Mouse (Mus musculus) CH12.LX (cell line): ENCODE results near the gene Pcdh9. TPM values are rescaled to one million over a fixed set of nuclear protein-coding genes. Genes with fewer than 3 reads are reported as not detected.

Source experiments
- DNase-seq: peaks from one replicate; pipeline ENCODE4 v3.0.0-alpha.2; 2013; ENCODE audit errors: extremely low read depth
- H3K27ac ChIP-seq: 2 replicates; pipeline ENCODE4 v1.5.1; 2012; ENCODE audit warnings: low read depth, mild to moderate bottlenecking, control low read depth, moderate library complexity; ENCODE audit not compliant: insufficient read depth
- H3K27me3 ChIP-seq: replicated peaks from 2 replicates; pipeline ENCODE3; 2012; ENCODE audit warnings: inconsistent platforms
- H3K36me3 ChIP-seq, 2 experiments: replicated peaks in 1 of 2; 2 replicates each; pipeline versions ENCODE3 to v1.6.1; 2012; ENCODE audit warnings: inconsistent platforms in 1 of 2, low read length in 1 of 2, mild to moderate bottlenecking in 1 of 2, mixed read lengths in 1 of 2, moderate library complexity in 1 of 2; ENCODE audit not compliant: control insufficient read depth in 1 of 2, insufficient read depth in 1 of 2
- H3K4me1 ChIP-seq, 2 experiments: 2 replicates each; pipeline ENCODE4 v1.6.1; 2012; ENCODE audit warnings: inconsistent platforms in 1 of 2, moderate library complexity in 1 of 2; ENCODE audit not compliant: insufficient read depth in 2 of 2, control insufficient read depth in 1 of 2
- H3K4me2 ChIP-seq: 2 replicates; pipeline ENCODE4 v1.6.1; 2012; ENCODE audit warnings: low read depth, mild to moderate bottlenecking, control low read depth; ENCODE audit not compliant: poor library complexity, insufficient read depth, severe bottlenecking
- H3K4me3 ChIP-seq, 3 experiments: fragments of 150-350 bp in 1 of 3; sonication (generic) in 1 of 3; replicated peaks in 1 of 3; 2 replicates each; pipeline versions ENCODE3 to v1.5.1; 2011 to 2012; ENCODE audit warnings: low read depth in 2 of 3, low read length in 2 of 3, mild to moderate bottlenecking in 2 of 3, moderate library complexity in 2 of 3, control low read depth in 1 of 3, improper control_type of control experiment in 1 of 3, inconsistent platforms in 1 of 3, mixed read lengths in 1 of 3; ENCODE audit not compliant: poor library complexity in 1 of 3
- H3K79me2 ChIP-seq: replicated peaks from 2 replicates; pipeline ENCODE4 v1.6.1; 2012; ENCODE audit warnings: mild to moderate bottlenecking, moderate library complexity; ENCODE audit not compliant: control insufficient read depth, poor library complexity, insufficient read depth, severe bottlenecking; ENCODE audit errors: extremely low read depth
- H3K9ac ChIP-seq: 2 replicates; pipeline ENCODE4 v1.6.1; 2012; ENCODE audit warnings: low read depth, mild to moderate bottlenecking, control low read depth, moderate library complexity; ENCODE audit not compliant: insufficient read depth
- H3K9me3 ChIP-seq: replicated peaks from 2 replicates; pipeline ENCODE3; 2012; ENCODE audit warnings: low read length, inconsistent platforms, mixed read lengths
- BHLHE40 ChIP-seq: IDR thresholded peaks from 2 replicates; pipeline ENCODE4 v1.6.1; 2011; ENCODE audit warnings: mild to moderate bottlenecking, low read depth, low read length, improper control_type of control experiment
- CHD2 ChIP-seq: IDR thresholded peaks from 2 replicates; pipeline ENCODE4 v1.6.1; 2011; ENCODE audit warnings: low read length, improper control_type of control experiment
- ELF1 ChIP-seq: IDR thresholded peaks from 2 replicates; pipeline ENCODE4 v1.6.1; 2014; ENCODE audit warnings: low read depth, mild to moderate bottlenecking, inconsistent platforms, low read length, improper control_type of control experiment
- ETS1 ChIP-seq: conservative IDR thresholded peaks from 2 replicates; pipeline ENCODE4 v1.6.1; 2012; ENCODE audit warnings: low read depth, mild to moderate bottlenecking, inconsistent platforms, low read length, improper control_type of control experiment, moderate library complexity
- GABPA ChIP-seq: IDR thresholded peaks from 2 replicates; pipeline ENCODE4 v1.6.1; 2012; ENCODE audit warnings: low read depth, low read length, improper control_type of control experiment, inconsistent platforms; ENCODE audit not compliant: insufficient replicate concordance
- HCFC1 ChIP-seq: IDR thresholded peaks from 2 replicates; pipeline ENCODE4 v1.6.1; 2012; ENCODE audit warnings: low read depth, mild to moderate bottlenecking, inconsistent platforms, low read length, improper control_type of control experiment
- IRF4 ChIP-seq: IDR thresholded peaks from 2 replicates; pipeline ENCODE4 v1.6.1; 2014; ENCODE audit warnings: low read depth, mild to moderate bottlenecking, inconsistent platforms, low read length, improper control_type of control experiment
- JUND ChIP-seq: conservative IDR thresholded peaks from 2 replicates; pipeline ENCODE4 v1.6.1; 2011; ENCODE audit warnings: low read depth, low read length, improper control_type of control experiment
- KAT2A ChIP-seq: IDR thresholded peaks from 2 replicates; pipeline ENCODE4 v1.6.1; 2012; ENCODE audit warnings: low read length, improper control_type of control experiment, inconsistent platforms; ENCODE audit not compliant: insufficient replicate concordance
- MAFK ChIP-seq: IDR thresholded peaks from 2 replicates; pipeline ENCODE4 v1.6.1; 2011; ENCODE audit warnings: low read length, improper control_type of control experiment; ENCODE audit not compliant: insufficient replicate concordance
- MEF2A ChIP-seq: IDR thresholded peaks from 2 replicates; pipeline ENCODE4 v1.6.1; 2014; ENCODE audit warnings: low read depth, mild to moderate bottlenecking, inconsistent platforms, low read length, improper control_type of control experiment, borderline replicate concordance
- MXI1 ChIP-seq: IDR thresholded peaks from 2 replicates; pipeline ENCODE4 v1.6.1; 2011; ENCODE audit warnings: mild to moderate bottlenecking, low read depth, low read length, improper control_type of control experiment
- MYC ChIP-seq: IDR thresholded peaks from 2 replicates; pipeline ENCODE4 v1.6.1; 2011; ENCODE audit warnings: low read depth, mild to moderate bottlenecking, improper control_type of control experiment, low read length
- NELFE ChIP-seq: IDR thresholded peaks from 2 replicates; pipeline ENCODE4 v1.6.1; 2011; ENCODE audit warnings: low read depth, low read length, improper control_type of control experiment
- PAX5 ChIP-seq: IDR thresholded peaks from 2 replicates; pipeline ENCODE4 v1.6.1; 2012; ENCODE audit warnings: low read length, inconsistent platforms, mixed read lengths
- POLR2A ChIP-seq: IDR thresholded peaks from 2 replicates; pipeline ENCODE4 v1.6.1; 2011; ENCODE audit warnings: low read depth, mild to moderate bottlenecking, improper control_type of control experiment, low read length
- RAD21 ChIP-seq: IDR thresholded peaks from 2 replicates; pipeline ENCODE4 v1.6.1; 2011; ENCODE audit warnings: low read depth, mild to moderate bottlenecking, low read length, improper control_type of control experiment, moderate library complexity
- RCOR1 ChIP-seq: conservative IDR thresholded peaks from 2 replicates; pipeline ENCODE4 v1.6.1; 2012; ENCODE audit warnings: low read depth, mild to moderate bottlenecking, inconsistent platforms, low read length, improper control_type of control experiment
- SIN3A ChIP-seq: IDR thresholded peaks from 2 replicates; pipeline ENCODE4 v1.6.1; 2012; ENCODE audit warnings: low read length, improper control_type of control experiment, inconsistent platforms
- TBP ChIP-seq: conservative IDR thresholded peaks from 2 replicates; pipeline ENCODE4 v1.6.1; 2011; ENCODE audit warnings: low read depth, low read length, improper control_type of control experiment
- UBTF ChIP-seq: IDR thresholded peaks from 2 replicates; pipeline ENCODE4 v1.6.1; 2012; ENCODE audit warnings: low read depth, mild to moderate bottlenecking, inconsistent platforms, low read length, improper control_type of control experiment, moderate library complexity
- USF1 ChIP-seq: IDR thresholded peaks from 2 replicates; pipeline ENCODE4 v1.6.1; 2014; ENCODE audit warnings: low read depth, mild to moderate bottlenecking, inconsistent platforms, low read length, improper control_type of control experiment
- ZC3H11A ChIP-seq: IDR thresholded peaks from 2 replicates; pipeline ENCODE4 v1.6.1; 2012; ENCODE audit warnings: low read depth, mild to moderate bottlenecking, inconsistent platforms, low read length, improper control_type of control experiment
- ZKSCAN1 ChIP-seq: IDR thresholded peaks from 2 replicates; pipeline ENCODE4 v1.6.1; 2012; ENCODE audit warnings: low read depth, inconsistent platforms, low read length, improper control_type of control experiment, borderline replicate concordance
- ZMIZ1 ChIP-seq: IDR thresholded peaks from 2 replicates; pipeline ENCODE4 v1.6.1; 2012; ENCODE audit warnings: low read depth, mild to moderate bottlenecking, inconsistent platforms, low read length, improper control_type of control experiment
- ZNF384 ChIP-seq: IDR thresholded peaks from 2 replicates; pipeline ENCODE4 v1.6.1; 2012; ENCODE audit warnings: low read depth, low read length, improper control_type of control experiment, inconsistent platforms
- dilution Hi-C: fragments of 300-500 bp; cut with MboI; formaldehyde crosslinking; loops from 2 replicates; pipeline ENCODE4 v1.14.3; 2020; ENCODE audit warnings: low sequenced_read_pairs; ENCODE audit not compliant: extremely low pct_unique_long_range_greater_than_20kb, extremely low pct_ligation_motif_present
- in situ Hi-C: fragments of 300-500 bp; cut with MboI; formaldehyde crosslinking; loops from 3 replicates; pipeline ENCODE4 v1.14.3; 2019; ENCODE audit warnings: low sequenced_read_pairs, low pct_ligation_motif_present, low pct_unique_long_range_greater_than_20kb, mixed read lengths
- polyA plus RNA-seq: library from polyadenylated mRNA; unstranded; fragments of >175 nt; gene quantifications from 2 replicates; pipeline ENCODE4 v1.2.1, GENCODE M21; 2012; ENCODE audit warnings: low read depth; ENCODE audit not compliant: insufficient read length
- total RNA-seq, 2 experiments: library from RNA; depleted of rRNA; stranded (reverse); fragments of 300-350 nt in 1 of 2; fragments of >200 nt in 1 of 2; gene quantifications; 2 replicates each; pipeline ENCODE4 v1.2.3; 2012 to 2014

Pcdh9 gene
- total and polyA plus RNA-seq, 3 experiments: not detected

DNA sequence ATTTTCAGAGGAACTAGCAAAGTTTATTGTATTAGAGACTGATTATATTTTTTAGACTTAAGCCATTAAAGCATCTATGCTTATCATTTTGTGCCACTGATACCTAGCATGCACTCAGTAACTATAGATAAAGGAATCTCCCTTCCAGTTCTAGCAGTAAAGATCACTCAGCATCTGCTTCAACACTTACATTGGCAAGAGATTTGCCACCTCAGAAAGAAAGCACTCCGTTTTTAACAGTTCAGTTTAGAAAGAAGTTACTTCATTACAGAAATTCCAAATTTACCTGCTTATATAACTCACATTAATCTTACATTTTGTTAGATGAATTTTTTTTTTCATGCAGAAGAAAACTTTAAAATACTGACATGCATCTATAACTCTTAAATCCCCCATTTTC, 266.3 kb downstream of the Pcdh9 start:
- Histone ChIP-seq H3K4me1 (no peaks in the 10 kb centered on the region), H3K9ac (no peak overlapping the region), H3K36me3 (no peaks in the 10 kb centered on the region), H3K27me3 (no peaks in the 10 kb centered on the region), H3K4me3 (no peak overlapping the region), H3K9me3 (peaks cover 8% of the 10 kb centered on the region), H3K79me2 (no peaks in the 10 kb centered on the region), H3K27ac (no peak overlapping the region), H3K4me2 (no peak overlapping the region)
- dilution Hi-C loops (no loop called here), in situ Hi-C loops (no loop called here)
- no peak for DNase-seq
- TF ChIP-seq TBP: no peak
- no peak for TF ChIP-seq ZC3H11A
- no peak for TF ChIP-seq NELFE
- TF ChIP-seq MYC: no peak
- no peak for TF ChIP-seq ZNF384
- no peak for TF ChIP-seq MAFK
- no peak for TF ChIP-seq ETS1
- no peak for TF ChIP-seq ZMIZ1
- no peak for TF ChIP-seq RAD21
- TF ChIP-seq USF1: no peak
- TF ChIP-seq PAX5: no peak
- TF ChIP-seq MEF2A: no peak
- TF ChIP-seq JUND: no peak
- no peak for TF ChIP-seq RCOR1

DNA sequence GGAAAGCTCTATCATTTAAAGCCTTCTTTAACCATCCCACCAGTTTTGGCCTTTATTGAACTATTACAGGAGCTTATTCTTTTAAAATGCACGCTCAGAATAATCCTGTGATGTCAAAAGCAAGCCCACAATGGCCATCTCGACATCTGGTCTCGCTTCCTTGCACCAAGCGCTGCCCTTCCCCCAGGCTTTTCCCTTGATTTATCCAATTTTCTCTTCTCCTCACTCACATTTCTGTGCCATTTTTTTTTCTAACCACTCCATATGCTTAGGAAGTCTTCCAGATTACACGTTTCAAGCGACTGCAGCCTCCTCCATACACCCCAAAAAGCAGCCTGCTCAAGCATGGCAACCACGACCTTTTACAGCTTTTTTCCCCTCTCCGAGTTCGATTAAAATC, 269.3 kb downstream of the Pcdh9 start:
- H3K4me3 ChIP-seq: no peak overlapping the region
- H3K4me2 ChIP-seq: no peak overlapping the region
- H3K27ac ChIP-seq: no peak overlapping the region
- H3K9me3 ChIP-seq: peaks cover 7% of the 10 kb centered on the region
- no peak overlapping the region for H3K9ac ChIP-seq
- no peaks in the 10 kb centered on the region for H3K4me1 ChIP-seq
- DNase-seq: no peak
- dilution Hi-C loops: no loop called here
- H3K27me3 ChIP-seq: no peaks in the 10 kb centered on the region
- TF ChIP-seq CHD2 (no peak), ETS1 (no peak), USF1 (no peak), RAD21 (no peak), GABPA (no peak), TBP (no peak), JUND (no peak), KAT2A (no peak), UBTF (no peak), IRF4 (no peak), POLR2A (no peak), SIN3A (no peak), HCFC1 (no peak), ELF1 (no peak), ZNF384 (no peak), BHLHE40 (no peak), ZC3H11A (no peak), MXI1 (no peak), MYC (no peak), ZKSCAN1 (no peak)
- TF ChIP-seq, all 38 proteins: peak for 0
- in situ Hi-C loops: no loop called here
- H3K36me3 ChIP-seq: no peaks in the 10 kb centered on the region
- H3K79me2 ChIP-seq: no peaks in the 10 kb centered on the region
